Mouse (Mus musculus): ENCODE results near the gene Zfp263.

DNA sequence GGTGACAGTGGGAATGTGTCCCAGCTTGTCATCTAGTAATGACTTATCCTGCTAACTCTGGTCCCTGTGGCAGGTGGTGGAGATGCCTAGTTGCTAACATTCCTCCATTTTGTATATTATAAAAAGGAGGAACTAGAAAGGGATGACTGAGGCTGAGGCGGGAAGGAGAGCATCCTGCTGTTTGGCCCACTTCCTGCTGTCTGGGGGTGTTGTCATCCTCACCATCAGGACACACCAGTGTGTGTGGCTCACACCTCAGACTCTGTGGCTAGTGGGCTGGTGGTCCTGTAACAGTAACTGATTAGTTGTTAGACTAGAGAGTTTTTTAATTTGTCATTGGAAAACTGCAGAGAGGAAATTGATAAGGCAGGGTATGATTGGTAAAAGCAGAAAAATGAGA, 43.0 kb upstream of the Zfp263 start:
- TF ChIP-seq CTCF (IDR thresholded peaks at IDR 0.05; ENCODE audit: low read depth), result no peak
- TF ChIP-seq EP300 (IDR thresholded peaks at IDR 0.05; ENCODE audit: low read depth), result no peak

Data from heart, postnatal 0 days (tissue).